Mouse (Mus musculus) limb, embryonic 12.5 days (tissue): ENCODE measurements around the gene Pla2g10. TPM values are rescaled to one million over a fixed set of nuclear protein-coding genes. Genes with fewer than 3 reads are reported as not detected.
"Not testable (repeated sequence)": the region's sequence is repeated elsewhere in the genome, so short reads cannot be mapped to it uniquely, and the experiment has no call there.

Experiments used
- ATAC-seq: fragments of 200-750 bp; cut with Nextera tagmentation; 2 replicates; pipeline ENCODE4 v1.8.0; 2017; ENCODE audit warnings: low read depth, moderate TSS enrichment; ENCODE audit not compliant: insufficient number of reproducible peaks, insufficient read depth, low FRiP score, low TSS enrichment
- H3K27ac ChIP-seq: fragments of 300-500 bp; sonication (generic); 2 replicates; pipeline ENCODE4 v1.5.1; 2016; ENCODE audit warnings: mild to moderate bottlenecking, moderate library complexity
- H3K27me3 ChIP-seq: fragments of 300-500 bp; sonication (generic); 2 replicates; pipeline ENCODE4 v1.6.1; 2016; ENCODE audit warnings: mild to moderate bottlenecking, moderate library complexity
- H3K36me3 ChIP-seq: fragments of 300-500 bp; sonication (generic); 2 replicates; pipeline ENCODE4 v1.6.1; 2016; ENCODE audit warnings: mild to moderate bottlenecking, moderate library complexity
- H3K4me1 ChIP-seq: fragments of 300-500 bp; sonication (generic); replicated peaks from 2 replicates; pipeline ENCODE4 v1.6.1; 2016
- H3K4me2 ChIP-seq: fragments of 300-500 bp; sonication (generic); 2 replicates; pipeline ENCODE4 v1.6.1; 2016; ENCODE audit warnings: mild to moderate bottlenecking, moderate library complexity
- H3K4me3 ChIP-seq: fragments of 300-500 bp; sonication (generic); replicated peaks from 2 replicates; pipeline ENCODE4 v1.5.1; 2016; ENCODE audit warnings: mild to moderate bottlenecking
- H3K9ac ChIP-seq: fragments of 300-500 bp; sonication (generic); replicated peaks from 2 replicates; pipeline ENCODE4 v1.6.1; 2016; ENCODE audit warnings: mild to moderate bottlenecking, moderate library complexity
- H3K9me3 ChIP-seq: fragments of 300-500 bp; sonication (generic); 2 replicates; pipeline ENCODE4 v1.6.1; 2016; ENCODE audit warnings: mild to moderate bottlenecking, moderate library complexity
- WGBS: fragments of 180-500 bp; shearing (Covaris S2); methylation state at CpG from one replicate; pipeline ENCODE4 v1.1.7; 2016; 5-methylcytosine and 5-hydroxymethylcytosine counted together
- polyA plus RNA-seq: library from polyadenylated mRNA; unstranded; fragments of >200 nt; fragmentation: Nextera tagmentation; extraction: Ambion mirVana; gene quantifications from 2 replicates; pipeline ENCODE4 v1.2.1, GENCODE M21; 2016

Gene Pla2g10
- polyA plus RNA-seq, 1 experiment from 2014 or later, result not detected

DNA sequence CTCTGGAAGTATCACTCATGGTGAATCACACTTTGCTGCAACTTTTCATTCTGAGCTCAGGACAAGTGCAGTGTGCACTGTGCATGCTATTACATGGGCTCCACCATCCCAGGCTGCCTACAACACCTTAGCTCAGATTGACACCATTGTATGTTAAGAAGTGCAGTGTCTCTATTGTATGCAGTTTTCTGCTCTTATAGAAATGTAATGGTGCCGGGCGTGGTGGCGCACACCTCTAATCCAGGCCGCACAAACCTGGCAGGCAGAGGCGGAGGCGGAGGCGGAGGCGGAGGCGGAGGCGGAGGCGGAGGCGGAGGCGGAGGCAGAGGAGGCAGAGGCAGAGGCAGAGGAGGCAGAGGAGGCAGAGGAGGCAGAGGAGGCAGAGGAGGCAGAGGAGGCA lies 19.8 kb upstream of the Pla2g10 start:
- WGBS, result 93% methylated on average over 13 of the region's 13 CpGs
- Histone ChIP-seq H3K27me3 (peaks cover 11% of the 10 kb centered on the region; the same call in 1 of the 2 replicates), H3K4me3 (no peak overlapping the region), H3K4me2 (no peak overlapping the region), H3K36me3 (no peaks in the 10 kb centered on the region), H3K27ac (no peak overlapping the region), H3K9ac (no peak overlapping the region), H3K9me3 (no peaks in the 10 kb centered on the region), H3K4me1 (peaks cover 5% of the 10 kb centered on the region; the same call in 1 of the 2 replicates)
- no peak for ATAC-seq

DNA sequence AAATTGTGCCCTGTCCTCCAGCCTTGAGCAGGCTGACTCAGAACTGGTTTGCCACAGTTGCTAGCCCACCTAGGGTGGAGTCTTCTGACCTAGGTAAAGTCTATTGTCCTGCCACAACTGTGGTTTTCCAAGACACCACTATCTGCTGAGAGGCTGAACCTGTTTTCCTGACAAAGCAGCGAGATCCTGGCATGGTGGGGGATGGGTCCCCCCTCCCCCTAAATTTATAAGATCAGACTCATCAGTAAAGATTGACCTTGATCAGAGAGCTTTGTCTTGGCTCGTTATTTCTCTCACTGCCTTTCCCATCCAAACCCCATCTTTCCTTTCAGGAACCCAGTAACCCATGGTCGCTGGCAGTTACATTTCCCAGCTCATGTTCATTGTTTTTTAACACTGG lies 19.2 kb upstream of the Pla2g10 start:
- no peak overlapping the region for H3K27ac ChIP-seq
- peaks cover 3% of the 10 kb centered on the region; the same call in 1 of the 2 replicates for H3K4me1 ChIP-seq
- H3K9me3 ChIP-seq, result no peaks in the 10 kb centered on the region
- no peaks in the 10 kb centered on the region for H3K36me3 ChIP-seq
- no peak overlapping the region for H3K4me3 ChIP-seq
- no peak for ATAC-seq
- WGBS, result 59% methylated on average over 3 of the region's 3 CpGs
- no peak overlapping the region for H3K4me2 ChIP-seq
- no peak overlapping the region for H3K9ac ChIP-seq
- H3K27me3 ChIP-seq, result peaks cover 11% of the 10 kb centered on the region; the same call in 1 of the 2 replicates

DNA sequence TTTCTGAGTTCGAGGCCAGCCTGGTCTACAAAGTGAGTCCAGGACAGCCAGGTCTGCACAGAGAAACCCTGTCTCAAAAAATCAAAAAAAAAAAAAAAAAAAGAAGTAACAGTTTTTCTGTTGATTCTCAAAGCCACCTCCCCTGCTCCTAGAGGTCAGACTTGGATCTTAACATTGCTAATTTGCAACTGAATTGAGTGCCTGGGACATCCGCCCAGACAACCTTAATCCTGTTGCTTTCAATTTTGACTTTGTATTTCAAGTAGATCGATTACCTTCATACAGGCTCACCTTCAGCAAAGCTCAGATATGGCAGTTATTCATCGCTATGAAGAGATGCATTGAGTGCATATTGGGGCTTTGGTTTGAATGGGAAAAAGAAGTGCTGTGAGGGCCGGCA lies 18.5 kb upstream of the Pla2g10 start:
- Histone ChIP-seq H3K9ac (no peak overlapping the region), H3K4me3 (no peak overlapping the region), H3K36me3 (no peaks in the 10 kb centered on the region), H3K27me3 (peaks cover 11% of the 10 kb centered on the region; the same call in 1 of the 2 replicates), H3K9me3 (no peaks in the 10 kb centered on the region), H3K27ac (no peak overlapping the region), H3K4me1 (no peaks in the 10 kb centered on the region), H3K4me2 (no peak overlapping the region)
- ATAC-seq, result no peak
- WGBS, result 52% methylated on average over 5 of the region's 5 CpGs

DNA sequence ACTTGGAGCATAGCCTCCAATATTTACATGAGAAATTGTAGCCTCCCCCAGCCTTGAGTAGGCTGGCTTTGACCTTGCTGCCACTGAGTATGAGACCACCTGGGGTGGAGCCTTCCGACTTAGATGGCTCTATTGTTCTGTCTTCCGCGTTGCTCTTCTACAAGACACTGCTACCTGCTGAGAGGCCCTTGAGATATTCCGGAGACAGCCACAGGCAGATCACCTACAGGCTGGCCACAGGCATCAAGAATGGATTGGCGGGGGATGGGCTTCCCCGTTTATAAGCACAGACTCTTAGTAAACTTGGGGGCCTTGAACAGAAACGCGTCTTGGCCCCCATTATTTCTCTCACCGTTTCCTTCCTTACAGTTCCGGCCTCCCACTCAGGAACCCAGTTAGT lies 18.0 kb upstream of the Pla2g10 start:
- H3K9me3 ChIP-seq, H3K27ac ChIP-seq, ATAC-seq, H3K4me2 ChIP-seq, H3K4me1 ChIP-seq, H3K4me3 ChIP-seq, H3K36me3 ChIP-seq, H3K9ac ChIP-seq: not testable (repeated sequence)
- WGBS, result 31% methylated on average over 10 of the region's 10 CpGs
- peaks cover 11% of the 10 kb centered on the region; the same call in 1 of the 2 replicates for H3K27me3 ChIP-seq

DNA sequence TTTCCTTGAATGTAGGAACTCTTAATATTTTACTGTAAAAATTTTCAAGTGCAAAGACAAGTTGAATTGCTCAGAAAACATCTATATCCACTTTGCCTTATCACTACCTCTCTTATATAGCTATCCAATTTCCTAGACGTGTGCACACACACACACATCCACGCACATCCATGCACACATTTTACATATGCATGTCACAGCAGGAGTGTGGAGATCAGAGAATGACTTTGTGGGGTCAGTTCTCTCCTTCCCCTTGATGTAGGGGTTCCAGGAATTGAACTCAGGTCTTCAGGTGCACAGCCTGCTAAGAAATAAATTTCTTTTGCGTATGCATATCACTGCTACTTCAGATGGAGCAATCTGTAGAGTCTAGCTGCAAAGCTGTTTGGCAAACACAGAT lies 17.3 kb upstream of the Pla2g10 start:
- ATAC-seq, result no peak
- peaks cover 11% of the 10 kb centered on the region; the same call in 1 of the 2 replicates for H3K27me3 ChIP-seq
- no peak overlapping the region for H3K27ac ChIP-seq
- WGBS, result 77% methylated on average over 3 of the region's 3 CpGs
- H3K36me3 ChIP-seq, result no peaks in the 10 kb centered on the region
- H3K4me1 ChIP-seq, result no peaks in the 10 kb centered on the region
- no peak overlapping the region for H3K9ac ChIP-seq
- no peak overlapping the region for H3K4me2 ChIP-seq
- H3K9me3 ChIP-seq, result no peaks in the 10 kb centered on the region
- H3K4me3 ChIP-seq, result no peak overlapping the region

DNA sequence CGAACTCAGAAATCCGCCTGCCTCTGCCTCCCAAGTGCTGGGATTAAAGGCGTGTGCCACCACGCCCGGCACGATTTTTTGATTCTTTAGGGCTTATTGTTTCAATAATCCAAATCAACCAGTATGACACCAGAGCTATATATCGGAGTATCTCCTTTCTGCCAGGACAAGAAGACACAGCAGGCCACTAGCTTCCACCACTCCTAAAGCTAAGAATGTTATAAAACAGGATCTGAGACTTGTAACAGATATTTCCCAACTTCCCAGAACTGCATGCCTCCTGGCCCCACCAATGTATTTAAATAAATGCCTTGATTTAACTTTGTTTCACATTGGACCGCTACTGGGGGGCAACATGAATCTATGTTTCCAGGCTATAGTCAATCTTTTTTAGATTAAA lies 16.9 kb upstream of the Pla2g10 start:
- Histone ChIP-seq H3K9me3 (no peaks in the 10 kb centered on the region), H3K4me2 (no peak overlapping the region), H3K4me1 (no peaks in the 10 kb centered on the region), H3K27me3 (peaks cover 11% of the 10 kb centered on the region; the same call in 1 of the 2 replicates), H3K4me3 (no peak overlapping the region), H3K9ac (no peak overlapping the region), H3K27ac (no peak overlapping the region), H3K36me3 (no peaks in the 10 kb centered on the region)
- 91% methylated on average over 8 of the region's 8 CpGs for WGBS
- no peak for ATAC-seq

DNA sequence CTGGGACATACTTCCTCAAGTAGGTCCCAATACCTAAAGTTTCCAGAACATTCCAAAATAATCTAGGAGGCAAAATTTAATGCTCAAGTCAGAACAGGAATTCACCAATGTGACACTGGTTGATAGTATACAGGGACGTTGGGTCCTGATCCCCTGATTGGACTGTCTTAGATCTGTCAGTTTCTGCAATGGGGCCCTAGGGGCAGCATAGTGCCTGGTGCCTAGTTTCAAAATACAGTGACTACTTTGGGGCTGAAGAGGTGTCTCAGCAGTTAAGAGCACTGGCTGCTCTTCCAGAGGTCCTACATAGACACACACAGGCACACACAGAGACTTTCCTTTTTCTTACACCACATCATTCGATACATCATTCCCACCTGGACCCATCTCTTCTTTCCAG lies 10.1 kb upstream of the Pla2g10 start:
- no peak overlapping the region for H3K9ac ChIP-seq
- no peaks in the 10 kb centered on the region for H3K9me3 ChIP-seq
- no peaks in the 10 kb centered on the region for H3K36me3 ChIP-seq
- H3K27ac ChIP-seq, result no peak overlapping the region
- 69% methylated on average over 2 of the region's 2 CpGs for WGBS
- no peak for ATAC-seq
- no peaks in the 10 kb centered on the region for H3K27me3 ChIP-seq
- H3K4me3 ChIP-seq, result no peak overlapping the region
- no peaks in the 10 kb centered on the region for H3K4me1 ChIP-seq
- H3K4me2 ChIP-seq, result no peak overlapping the region

DNA sequence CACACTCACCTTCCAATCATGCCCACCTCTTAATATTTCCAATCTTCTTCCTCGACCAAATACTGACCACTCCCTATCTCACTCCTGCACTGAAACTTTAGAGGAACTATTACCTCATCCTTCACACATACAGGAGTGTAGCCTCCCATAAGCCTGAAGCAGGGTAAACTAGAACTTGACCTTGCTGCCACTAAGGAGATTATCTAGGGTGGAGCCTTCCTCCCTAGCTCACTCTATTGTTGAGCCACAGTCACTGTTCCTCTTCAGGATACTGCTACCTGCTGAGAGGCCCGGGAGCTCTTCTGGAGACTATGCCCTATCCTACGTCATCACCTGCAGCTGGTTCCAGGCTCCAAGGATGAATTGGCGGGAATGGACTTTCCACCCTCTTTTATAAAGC lies 8.3 kb upstream of the Pla2g10 start:
- not testable (repeated sequence) for H3K4me1 ChIP-seq, H3K9ac ChIP-seq, H3K4me2 ChIP-seq, H3K36me3 ChIP-seq, H3K27ac ChIP-seq, H3K9me3 ChIP-seq, H3K27me3 ChIP-seq, H3K4me3 ChIP-seq, ATAC-seq
- 72% methylated on average over 4 of the region's 4 CpGs for WGBS

DNA sequence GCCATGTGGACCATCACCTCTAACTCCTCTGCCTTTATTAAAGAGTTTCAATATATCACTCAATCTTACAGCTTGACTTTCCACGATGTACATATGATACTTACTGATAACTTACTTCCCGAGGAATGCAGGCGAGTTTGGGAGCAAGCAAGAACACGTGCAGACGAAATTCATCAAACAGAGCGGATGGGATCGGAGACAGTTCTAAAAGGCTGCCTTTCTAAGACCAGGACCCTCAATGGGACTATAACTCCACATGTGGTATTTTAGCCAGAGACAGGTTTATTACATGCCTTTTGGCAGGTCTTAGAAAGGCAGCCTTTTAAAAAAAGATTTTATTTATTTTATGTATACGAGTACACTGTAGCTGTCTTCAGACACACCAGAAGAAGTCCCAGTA lies 5.2 kb upstream of the Pla2g10 start:
- ATAC-seq, result no peak
- Histone ChIP-seq H3K27ac (no peak overlapping the region), H3K36me3 (no peaks in the 10 kb centered on the region), H3K4me2 (no peak overlapping the region), H3K9ac (no peak overlapping the region), H3K4me3 (no peak overlapping the region), H3K9me3 (no peaks in the 10 kb centered on the region), H3K27me3 (no peaks in the 10 kb centered on the region), H3K4me1 (no peaks in the 10 kb centered on the region)
- WGBS, result 66% methylated on average over 8 of the region's 8 CpGs

DNA sequence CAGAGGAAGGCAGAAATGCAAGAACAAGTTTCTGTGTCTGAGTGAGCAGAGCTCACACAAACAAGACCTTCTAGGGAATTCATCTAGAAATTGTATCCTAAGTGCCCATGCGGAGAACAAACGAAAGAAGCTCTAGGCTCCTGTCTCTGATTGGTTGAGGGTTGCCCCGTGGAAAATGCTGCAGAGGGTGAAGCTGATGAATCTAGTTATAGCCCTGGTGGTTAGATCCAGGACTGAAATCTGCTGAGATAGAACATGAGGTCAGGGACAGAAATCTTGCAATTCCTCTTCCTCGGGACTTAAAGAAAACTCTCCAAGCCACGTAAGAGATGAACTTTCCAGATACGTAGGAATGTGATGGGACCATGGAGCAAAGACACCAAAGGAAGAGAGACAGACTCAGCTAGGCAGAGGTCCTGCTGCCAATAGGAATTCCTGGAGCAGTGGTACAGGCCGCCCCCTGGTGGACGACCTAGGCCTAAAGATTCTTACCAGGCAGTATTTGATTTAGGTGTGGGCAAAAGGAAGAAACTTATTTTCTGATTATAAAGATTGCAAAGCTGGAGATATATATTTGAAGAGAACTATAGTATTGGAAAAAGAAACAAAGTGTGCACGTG lies 2.8 kb upstream of the Pla2g10 start:
- Histone ChIP-seq H3K4me1 (0 out of 2 replicates have a peak, but pooled peaks cover 7% of the 10 kb centered on the region), H3K27ac (no peak overlapping the region), H3K4me3 (no peak overlapping the region), H3K4me2 (no peak overlapping the region), H3K9ac (no peak overlapping the region), H3K36me3 (no peaks in the 10 kb centered on the region), H3K9me3 (no peaks in the 10 kb centered on the region), H3K27me3 (peaks cover 14% of the 10 kb centered on the region; the same call in 1 of the 2 replicates)
- WGBS, result 20% methylated on average over 9 of the region's 9 CpGs
- no peak for ATAC-seq

DNA sequence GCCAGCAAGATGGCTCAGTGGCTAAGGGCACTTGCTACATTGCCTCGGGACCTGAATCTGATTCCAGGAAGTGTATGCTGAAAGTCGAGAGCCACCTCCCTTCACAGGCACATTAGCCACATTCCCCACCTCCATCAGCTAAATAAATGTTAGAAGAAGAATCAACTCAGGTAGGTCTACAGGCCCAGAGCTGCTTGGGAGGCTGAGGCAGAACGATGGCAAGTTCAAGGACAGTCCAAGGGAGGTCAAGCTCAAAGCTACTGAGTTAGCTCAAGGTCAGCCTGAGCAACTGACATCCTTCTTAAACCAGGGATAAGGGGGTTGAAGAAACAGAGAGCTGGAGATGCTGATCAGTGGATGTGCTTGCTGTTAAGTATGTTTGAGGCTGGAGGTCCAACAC lies 2.0 kb upstream of the Pla2g10 start:
- WGBS, result 73% methylated on average over 3 of the region's 3 CpGs
- Histone ChIP-seq H3K9ac (no peak overlapping the region), H3K4me2 (no peak overlapping the region), H3K27me3 (peaks cover 14% of the 10 kb centered on the region; the same call in 1 of the 2 replicates), H3K4me1 (0 out of 2 replicates have a peak, but pooled peaks cover 7% of the 10 kb centered on the region), H3K4me3 (no peak overlapping the region), H3K27ac (no peak overlapping the region), H3K9me3 (no peaks in the 10 kb centered on the region), H3K36me3 (no peaks in the 10 kb centered on the region)
- ATAC-seq, result no peak

DNA sequence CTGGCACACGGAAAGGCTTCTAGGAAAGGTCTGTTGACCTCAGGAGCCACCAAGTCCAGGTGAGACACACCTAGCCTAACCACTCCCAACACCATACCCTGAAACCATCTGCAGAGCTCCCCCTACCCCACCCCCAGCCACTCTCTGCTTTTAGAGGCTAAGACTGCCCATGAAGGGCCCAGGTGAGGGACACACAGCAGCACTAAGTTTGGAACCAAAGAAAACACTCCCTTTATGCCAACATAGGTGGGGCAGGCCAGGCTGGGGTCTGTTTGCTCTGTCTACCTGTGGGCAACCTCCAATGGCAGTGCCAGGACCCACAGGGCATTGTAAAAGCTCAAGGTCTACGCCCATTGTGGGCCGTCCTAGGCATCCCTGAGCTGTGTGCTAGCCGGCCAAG lies 1.4 kb downstream of the Pla2g10 start:
- H3K4me2 ChIP-seq, result no peak overlapping the region
- no peaks in the 10 kb centered on the region for H3K36me3 ChIP-seq
- no peak overlapping the region for H3K9ac ChIP-seq
- H3K9me3 ChIP-seq, result no peaks in the 10 kb centered on the region
- 0 out of 2 replicates have a peak, but pooled peaks cover 7% of the 10 kb centered on the region for H3K4me1 ChIP-seq
- no peak overlapping the region for H3K27ac ChIP-seq
- no peak for ATAC-seq
- H3K27me3 ChIP-seq, result peaks cover 14% of the 10 kb centered on the region; the same call in 1 of the 2 replicates
- no peak overlapping the region for H3K4me3 ChIP-seq
- 84% methylated on average over 4 of the region's 4 CpGs for WGBS
